Mouse (Mus musculus) left cerebral cortex, adult 9 months (tissue): ENCODE results near the gene Dcbld2.
"Not testable (repeated sequence)": the region's sequence is repeated elsewhere in the genome, so short reads cannot be mapped to it uniquely, and the experiment has no call there.

Experiments
- DNase-seq, 2 experiments: peaks; one replicate each; pipeline ENCODE4 v3.0.0; 2022; ENCODE audit warnings: low spot score in 2 of 2

Gene Dcbld2

DNA sequence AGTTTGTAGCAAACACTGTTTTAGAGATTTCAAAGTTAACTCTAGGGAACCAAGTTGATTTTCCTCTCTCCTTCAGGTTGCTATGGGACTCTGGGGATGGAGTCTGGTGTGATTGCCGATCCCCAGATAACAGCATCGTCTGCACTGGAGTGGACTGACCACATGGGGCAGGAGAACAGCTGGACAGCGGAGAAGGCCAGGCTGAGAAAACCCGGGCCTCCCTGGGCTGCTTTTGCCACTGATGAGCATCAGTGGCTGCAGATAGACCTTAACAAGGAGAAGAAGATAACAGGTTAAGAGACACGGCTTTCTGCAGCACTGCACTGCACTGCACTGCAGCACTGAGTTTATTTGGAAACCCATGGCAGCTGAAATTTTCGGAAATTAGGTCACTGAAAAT is 42.4 kb downstream of the Dcbld2 start:
- DNase-seq: no peak

DNA sequence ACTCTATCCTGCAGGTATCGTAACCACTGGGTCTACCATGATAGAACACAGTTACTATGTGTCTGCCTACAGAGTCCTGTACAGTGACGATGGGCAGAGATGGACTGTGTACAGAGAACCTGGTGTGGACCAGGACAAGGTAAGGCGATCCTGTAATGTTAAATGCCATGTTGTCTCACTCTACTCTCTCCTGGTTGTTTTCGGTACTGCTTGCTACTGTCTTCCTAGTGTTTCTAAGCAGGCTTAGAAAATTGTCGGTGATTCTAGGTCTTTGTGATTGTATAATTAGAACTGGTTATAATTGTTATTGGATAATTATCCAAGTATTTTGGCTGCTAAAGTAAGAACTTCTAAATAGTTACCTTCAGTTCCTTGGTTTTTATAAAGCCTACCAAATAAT is 43.4 kb downstream of the Dcbld2 start:
- no peak for DNase-seq

DNA sequence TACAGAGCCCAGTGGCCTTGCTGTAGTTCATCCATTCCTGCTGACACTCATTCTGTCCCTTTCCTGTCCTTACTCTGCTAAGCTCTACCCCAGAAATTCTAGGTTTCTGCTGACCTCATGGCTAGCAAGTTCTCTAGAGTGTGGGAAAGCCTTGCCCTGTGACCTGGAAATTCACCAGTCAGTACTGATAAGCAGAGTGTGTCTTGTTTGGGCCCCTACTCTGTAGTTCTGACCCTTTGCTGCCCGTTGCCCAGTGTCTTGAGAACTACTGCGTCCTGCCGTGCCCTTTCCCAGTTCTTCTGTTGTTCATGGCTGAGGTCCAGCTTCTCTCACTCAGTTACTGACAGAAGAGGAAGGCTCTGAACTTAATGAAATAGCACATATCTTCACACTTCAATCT is 44.9 kb downstream of the Dcbld2 start:
- no peak for DNase-seq

DNA sequence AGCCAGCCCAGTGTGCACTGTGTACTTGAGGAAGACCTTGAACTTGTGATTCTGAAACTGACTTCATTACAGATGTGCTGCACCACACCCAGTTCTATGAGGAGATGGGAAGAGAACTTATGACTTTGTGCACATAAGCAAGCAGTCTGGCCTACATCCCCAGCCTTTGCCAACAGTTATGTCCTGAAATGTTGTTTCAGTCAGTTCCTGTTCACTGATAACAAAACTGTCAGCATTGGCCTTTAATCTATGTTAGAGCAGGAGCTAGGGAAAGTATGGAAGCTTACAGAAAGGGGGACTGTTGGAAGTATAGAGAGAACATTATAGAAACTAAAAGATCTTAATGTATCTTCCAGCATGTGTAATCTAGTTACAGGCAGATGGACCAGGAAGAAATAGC is 45.6 kb downstream of the Dcbld2 start:
- no peak for DNase-seq

DNA sequence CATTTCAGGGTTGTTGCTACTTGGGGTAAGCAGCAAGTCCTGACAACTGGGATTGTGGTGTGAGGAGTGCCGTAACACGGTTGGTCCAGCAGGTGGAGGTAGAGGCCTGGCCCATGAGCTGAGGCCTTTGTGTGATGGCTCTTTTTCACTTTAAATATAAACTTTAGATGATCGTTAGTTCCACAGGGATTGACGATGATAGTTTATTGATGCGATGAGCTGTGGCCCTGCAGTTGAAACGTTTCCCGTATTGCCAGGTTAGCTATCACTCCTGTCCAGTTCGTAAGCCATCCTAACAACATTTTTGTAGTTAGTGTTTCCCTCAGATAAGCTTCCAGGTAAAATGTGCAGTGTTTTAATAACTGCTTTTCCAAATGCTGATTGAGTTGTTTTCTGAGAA is 46.4 kb downstream of the Dcbld2 start:
- DNase-seq: peak in 1 of 2 experiments; percentile 70

DNA sequence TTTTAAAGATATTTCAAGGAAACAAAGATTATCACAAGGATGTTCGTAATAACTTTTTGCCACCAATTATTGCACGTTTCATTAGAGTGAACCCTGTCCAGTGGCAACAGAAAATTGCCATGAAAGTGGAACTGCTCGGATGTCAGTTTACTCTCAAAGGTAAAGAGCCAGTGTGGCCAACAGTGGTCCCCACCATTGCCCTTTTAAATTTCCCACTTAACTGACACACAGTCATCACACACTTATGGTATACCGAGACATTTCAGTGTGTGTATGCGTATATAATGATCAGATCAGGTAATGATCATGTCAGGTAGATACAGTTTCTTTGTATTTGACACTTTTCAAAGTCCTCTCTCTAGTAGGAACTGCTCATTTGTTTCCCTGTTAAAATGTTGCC is 46.9 kb downstream of the Dcbld2 start:
- no peak for DNase-seq

DNA sequence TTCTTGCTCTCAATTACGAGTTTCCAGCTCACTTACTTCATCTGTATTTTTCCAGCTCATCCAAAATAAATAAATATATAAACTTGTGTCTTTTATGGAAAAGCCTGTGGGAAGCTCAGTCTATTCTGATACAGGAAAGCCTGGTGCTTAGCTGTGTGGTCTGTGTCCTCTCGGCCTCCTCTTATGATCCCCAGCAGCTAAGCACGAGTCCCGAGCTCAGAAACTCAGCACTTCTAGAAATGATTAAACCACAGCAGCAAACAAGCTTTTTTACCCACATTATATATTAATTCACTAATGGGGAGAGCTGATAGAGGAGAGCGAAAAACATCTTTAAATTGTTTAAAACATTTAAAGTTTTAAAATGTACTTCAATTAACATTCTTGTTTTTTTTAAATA is 48.2 kb downstream of the Dcbld2 start:
- no peak for DNase-seq

DNA sequence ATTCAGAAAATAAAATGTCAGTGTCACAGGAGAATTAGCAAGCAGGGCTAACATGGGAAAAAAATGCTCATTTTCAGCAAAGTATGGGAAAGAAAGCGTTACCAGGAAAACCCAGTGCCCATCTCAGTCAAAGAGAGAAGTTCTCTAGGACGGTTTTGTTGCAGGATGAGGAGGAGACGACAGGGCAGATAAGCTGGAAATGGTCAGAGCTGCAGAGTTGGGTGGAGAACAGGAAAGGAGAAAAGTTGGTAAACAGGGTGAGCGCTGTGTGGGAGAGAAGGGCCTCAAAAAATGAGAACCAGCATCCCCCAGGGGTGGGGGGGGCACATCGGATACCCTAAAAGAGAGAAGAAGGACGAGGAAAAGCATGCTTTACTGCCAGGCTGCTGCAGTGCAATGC is 48.7 kb downstream of the Dcbld2 start:
- DNase-seq: no peak

DNA sequence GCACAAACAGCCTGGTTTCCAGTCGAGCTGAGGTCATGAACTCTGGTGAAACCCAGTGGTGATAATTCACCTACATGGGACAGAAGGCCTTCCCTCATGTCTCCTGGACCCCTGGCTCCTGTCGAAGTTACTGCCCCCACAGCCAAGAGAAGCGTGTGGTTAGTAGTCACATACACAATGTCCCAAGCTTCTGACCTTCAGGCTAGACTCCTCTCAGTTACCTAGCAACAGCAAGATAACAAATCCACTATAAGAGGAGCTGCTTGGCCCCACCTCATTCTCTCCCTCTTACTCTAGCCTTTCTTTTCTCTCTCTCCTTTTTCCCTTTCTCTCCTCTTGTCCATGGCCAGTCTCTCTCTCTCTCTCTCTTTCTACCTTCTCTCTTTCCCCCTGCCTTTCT is 51.7 kb downstream of the Dcbld2 start:
- not testable (repeated sequence) for DNase-seq

DNA sequence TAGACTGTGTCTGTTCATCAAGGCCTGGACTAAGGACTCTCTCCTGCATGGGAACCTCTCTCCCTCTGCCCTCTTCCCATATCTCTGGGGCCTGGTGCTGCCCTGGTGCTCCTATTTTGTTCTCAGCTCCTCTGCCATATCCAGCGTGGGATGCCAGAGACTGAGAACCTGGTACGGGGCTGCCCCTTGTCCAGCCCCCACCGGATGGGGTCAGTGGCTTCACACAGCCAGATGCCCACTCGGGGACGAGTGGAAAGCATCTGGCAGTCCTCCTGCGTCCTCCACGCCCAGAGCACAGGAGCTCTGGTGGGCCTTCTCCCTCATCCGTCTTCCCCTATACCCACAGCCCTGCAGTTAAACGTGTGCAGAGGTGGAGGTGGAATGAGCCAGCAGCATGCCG is 52.1 kb downstream of the Dcbld2 start:
- no peak for DNase-seq

DNA sequence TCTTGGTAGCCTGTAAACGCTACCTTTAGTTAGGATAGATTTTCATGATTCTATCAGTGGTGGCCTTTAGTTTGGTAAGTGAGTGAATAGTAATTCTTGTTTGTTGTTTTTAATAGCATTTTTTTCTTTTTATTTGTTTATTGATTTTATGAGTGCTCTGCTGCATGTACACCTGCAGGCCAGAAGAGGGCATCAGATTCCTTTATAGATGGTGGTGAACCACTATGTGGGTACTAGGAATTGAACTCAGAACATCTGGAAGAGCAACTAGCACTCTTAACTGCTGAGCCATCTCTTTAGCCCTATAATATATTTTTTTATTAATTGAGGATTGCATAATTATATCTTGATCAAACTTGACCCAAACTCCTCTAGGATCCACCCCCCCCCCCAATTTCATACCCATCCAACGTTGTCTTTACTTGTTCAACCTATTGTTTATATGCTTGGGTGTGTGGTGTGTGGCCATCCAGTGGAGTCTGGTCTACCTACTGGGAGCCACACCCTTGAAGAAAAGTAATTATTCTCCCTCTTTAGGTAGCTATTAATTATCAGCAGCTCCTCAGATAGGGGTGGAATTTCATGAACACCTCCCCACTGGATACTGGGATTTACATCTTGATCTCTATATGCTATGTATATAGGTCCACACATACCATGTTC is 53.7 kb downstream of the Dcbld2 start:
- DNase-seq: no peak

DNA sequence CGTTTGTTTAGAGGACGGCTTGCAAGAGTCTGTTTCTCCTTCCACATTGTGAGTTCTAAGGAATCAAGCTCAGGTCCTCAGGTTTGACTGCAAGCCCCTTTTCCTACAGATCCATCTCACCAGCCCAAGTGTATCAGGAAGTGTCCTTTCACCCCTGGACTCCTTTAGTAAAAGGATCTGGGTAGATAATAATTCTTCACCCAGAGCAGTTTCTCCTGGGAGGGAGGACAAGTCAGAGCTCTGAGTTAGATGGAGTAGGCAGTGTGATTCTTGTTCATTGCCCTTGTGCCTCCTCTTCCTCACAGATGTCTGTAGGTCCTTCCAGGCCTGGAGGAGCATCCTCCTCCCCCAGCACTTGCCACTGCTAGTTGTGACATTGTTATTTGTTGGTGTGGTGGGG is 54.3 kb downstream of the Dcbld2 start:
- no peak for DNase-seq

DNA sequence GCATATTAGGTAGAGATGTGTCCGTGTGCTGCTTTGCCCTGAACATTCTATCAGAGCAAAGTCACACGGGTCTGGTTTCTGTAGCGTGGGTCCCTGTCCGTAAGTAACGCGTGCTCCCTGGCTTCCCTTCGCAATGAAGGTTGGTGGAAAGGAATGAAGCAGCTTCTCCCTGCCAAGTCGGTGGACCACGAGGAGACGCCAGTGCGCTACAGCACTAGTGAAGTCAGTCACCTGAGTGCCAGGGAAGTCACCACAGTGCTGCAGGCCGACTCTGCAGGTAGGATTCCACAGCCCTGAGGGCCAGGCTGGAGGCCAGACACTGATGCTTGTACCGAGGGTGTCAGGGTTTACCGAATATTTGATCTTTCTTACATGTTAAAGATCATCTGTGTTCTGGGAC is 55.8 kb downstream of the Dcbld2 start:
- no peak for DNase-seq

DNA sequence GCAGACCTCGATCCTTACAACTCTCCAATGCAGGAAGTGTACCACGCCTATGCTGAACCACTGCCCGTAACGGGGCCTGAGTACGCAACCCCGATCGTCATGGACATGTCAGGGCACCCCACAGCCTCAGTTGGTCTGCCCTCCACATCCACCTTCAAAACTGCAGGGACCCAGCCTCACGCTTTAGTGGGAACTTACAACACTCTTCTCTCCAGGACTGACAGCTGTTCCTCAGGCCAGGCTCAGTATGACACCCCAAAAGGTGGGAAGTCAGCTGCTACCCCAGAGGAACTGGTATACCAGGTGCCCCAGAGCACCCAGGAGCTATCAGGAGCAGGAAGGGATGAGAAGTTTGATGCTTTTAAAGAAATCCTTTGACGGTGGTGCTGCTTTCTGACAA is 57.2 kb downstream of the Dcbld2 start:
- no peak for DNase-seq

DNA sequence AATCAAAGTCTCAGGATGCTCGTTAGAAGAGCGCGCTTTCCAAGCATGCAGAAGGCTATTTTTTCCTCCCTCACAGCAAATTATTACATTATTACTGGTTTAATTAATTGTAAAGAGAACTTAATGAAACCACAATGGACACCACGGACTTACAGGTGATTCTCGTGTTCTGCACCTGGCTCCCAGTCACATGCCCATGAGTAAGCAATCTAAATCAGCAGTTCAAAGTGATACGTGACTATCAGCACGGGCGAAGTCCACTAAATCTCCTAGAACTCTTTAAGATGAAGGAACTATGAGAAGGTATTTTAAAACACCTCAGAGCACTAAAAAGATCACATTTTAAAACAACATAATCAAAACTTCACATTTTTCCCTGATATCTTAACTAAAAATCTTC is 61.8 kb downstream of the Dcbld2 start:
- DNase-seq: no peak

DNA sequence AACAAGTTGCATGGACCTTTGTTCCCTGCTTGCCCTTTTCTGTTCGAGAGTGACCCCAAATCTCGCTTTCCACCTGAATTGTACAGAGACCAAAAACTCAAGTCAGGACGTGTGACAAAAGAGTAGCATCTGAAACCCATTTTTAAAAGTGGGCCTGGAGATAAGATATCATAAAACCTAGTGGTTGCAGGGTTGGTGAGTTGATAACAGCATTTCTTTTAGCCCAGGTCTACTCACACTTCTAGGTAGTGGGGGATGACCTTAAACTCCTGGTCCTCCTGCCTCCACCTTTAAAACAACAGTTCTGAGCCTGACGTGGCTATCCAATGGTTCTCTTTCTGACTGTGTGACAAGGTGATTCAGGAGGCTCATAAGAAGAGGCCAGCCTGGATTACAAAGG is 62.6 kb downstream of the Dcbld2 start:
- no peak for DNase-seq

DNA sequence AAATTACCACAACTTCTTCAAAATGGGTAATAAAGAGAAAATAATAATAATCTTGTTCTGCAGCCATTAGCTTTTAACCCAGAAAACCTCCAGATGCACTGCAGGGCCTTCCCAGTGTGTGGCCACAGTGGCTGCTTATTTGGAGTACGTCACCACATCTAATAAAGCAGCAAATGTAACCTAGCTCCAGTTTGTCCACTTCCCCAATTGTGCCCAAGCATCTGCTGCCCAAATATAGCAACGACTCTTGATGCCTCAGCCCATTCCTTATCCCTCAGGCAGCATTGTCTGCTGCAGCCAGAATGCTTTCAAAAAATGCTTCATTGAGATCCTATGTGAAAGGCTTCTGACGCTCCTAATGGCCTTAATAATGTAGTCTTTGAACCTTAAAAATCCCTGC is 66.6 kb downstream of the Dcbld2 start:
- DNase-seq: no peak

DNA sequence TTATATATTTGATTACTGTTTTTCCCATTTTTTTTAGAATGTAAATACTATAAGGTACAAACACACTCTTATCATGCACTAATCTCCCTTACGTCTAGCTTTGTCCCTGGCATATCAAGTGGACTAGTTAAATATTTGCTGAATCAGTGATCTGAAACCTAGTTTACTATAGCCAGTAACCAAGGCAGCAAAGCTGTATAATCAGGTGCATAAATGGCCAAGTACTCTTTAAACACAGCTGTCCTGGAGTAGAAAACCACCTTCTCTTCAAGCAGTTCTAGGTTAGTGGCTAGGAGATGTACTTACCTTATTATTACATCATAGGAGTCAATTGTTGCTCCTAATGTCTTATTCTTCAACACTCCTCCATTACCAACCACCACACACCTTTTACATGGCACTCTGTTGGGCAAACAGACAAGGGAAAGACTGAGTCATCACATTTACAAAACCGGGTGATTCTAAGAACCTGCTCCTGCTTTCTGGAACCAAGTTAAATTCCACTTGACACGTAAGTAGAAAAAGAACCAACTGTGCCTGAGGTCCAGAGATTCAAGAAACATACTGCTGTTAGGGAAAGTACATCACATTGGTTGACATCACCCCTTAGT is 67.4 kb downstream of the Dcbld2 start:
- no peak for DNase-seq

DNA sequence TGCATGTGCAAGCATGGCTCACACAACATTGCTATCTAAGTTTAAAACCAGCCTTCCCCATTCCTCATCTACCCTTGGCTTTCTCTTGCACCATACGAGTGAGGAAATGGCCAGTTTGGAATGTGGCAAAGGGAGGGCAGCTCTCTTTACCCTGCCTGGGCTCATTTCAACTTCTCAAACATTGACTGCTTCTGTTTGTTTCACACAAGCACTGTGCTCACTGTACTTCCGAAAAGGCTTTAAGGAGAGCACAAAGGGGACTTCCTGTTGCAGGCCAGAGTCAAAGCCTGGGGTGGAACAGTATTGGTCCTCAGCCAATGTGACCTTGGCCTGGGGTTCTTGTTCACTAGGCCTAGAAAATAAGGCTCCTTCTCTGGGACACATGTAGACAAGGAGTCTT is 68.1 kb downstream of the Dcbld2 start:
- DNase-seq: no peak

DNA sequence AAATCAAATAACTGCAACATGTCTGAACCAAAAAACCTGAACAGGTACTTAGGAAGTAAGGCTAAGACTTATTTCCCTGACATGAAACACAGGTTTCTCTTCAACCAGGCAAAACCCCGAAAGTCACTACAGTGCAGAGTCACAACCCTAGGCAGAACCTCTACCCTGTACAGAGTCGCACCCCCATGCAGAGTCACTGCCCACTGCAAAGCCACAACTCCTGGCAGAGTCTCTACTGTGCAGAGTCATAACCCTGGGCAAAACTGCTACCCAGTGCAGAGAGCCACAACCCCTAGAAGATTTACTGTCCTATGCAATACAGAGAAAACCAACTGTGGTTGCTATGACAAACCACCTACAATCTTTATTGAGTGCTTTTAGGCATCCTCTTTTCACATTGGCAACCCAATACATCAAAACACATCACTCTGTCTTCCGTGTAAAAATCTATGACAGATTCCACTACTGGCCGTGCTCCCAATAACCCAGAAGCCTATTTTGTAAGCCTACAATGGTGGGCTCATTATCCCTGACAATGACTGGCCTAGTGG is 71.7 kb downstream of the Dcbld2 start:
- DNase-seq: no peak

DNA sequence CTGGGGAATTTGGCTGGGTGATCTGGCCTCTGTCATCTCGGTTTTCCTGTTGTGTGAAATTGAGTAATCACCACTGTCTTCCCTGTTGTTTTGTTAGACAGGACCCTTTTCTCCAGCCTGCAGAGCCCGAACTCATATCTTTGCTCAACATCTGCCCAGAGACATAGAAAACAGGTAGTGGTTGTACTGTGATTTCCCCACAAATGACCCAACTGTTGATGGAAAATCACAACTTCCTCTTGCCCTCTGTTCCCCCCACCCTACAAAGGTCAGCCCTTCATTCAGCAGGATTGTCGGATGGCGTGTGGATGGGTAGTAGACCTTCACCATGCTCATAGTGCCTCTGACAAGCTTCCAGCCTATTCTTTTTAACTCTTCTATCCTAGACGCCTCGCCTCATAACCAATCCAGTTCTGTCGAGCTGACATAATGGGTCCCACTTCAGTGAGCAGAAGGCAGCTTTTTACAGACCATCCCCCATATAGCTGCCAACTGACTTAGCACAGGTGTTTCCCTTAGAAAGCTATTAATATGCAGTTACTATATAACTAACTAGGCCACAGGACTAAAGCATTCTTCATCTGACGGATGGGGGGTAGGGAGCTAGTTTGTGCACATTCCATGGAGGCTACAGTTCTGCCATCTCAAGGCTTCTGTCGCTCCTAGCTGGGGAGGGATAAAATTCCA is 73.1 kb downstream of the Dcbld2 start:
- DNase-seq: no peak

DNA sequence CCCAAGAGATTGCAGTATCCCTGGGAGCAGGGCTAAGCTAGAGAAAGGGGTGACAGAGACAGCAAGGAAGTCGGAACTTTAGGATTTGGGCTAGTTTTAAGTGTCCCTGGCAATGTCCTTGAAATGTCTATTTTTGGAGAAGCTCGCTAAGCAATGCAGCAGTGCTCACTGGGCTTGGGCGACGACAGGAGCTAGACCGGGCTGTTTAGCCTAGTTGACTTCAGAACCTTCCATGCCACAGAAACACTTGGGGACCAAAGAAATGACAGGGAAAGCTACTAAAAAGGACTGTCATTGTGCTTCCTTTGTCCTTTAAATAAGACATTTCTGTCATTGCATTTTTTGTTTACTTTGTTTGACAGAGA is 73.6 kb downstream of the Dcbld2 start:
- DNase-seq: no peak

DNA sequence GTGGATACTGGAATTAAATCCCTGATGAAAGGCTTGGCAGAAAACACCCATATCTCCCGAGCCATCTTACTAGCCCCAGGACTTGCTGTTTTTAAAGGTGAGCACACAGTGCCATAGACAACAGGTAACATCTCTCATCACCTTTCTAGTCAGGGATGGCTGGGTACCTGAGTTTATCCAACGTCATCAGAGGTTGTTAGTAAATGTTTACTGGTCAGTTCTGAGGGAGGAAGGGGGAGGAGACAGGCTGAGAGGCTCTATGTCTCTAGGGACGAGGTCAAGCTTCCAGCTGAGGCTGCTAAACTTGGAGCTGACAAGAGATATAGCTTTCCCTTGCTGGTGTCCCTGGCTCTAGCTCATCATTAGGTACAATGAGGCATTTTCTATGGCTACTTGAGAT is 74.1 kb downstream of the Dcbld2 start:
- DNase-seq: no peak
